Mouse (Mus musculus) inflammation-experienced regulatory T-cells, adult 6 months (primary cell): ENCODE results near the gene Cyp2b10. TPM values are rescaled to one million over a fixed set of nuclear protein-coding genes. Genes with fewer than 3 reads are reported as not detected.
"Not testable (repeated sequence)": the region's sequence is repeated elsewhere in the genome, so short reads cannot be mapped to it uniquely, and the experiment has no call there.

Experiments used
- ATAC-seq: one replicate; pipeline ENCODE4 v1.8.0; 2017
- polyA plus RNA-seq, 3 experiments: library from polyadenylated mRNA; unstranded; fragments of 100-300 nt; shearing (Covaris generic); gene quantifications; one replicate each; pipeline ENCODE4 v1.2.1; 2017

Gene Cyp2b10
- polyA plus RNA-seq, result not detected

- ATAC-seq, result no peak
Observed at GRCm38 (mm10) chr7:25897411-25897810, at the start of gene Cyp2b10. TSS of gene Cyp2b10 (plus strand) at chr7:25897620.

GRCm38 (mm10) chr7:25847722-25848443, 49.5 kb upstream of the Cyp2b10 start:
- ATAC-seq, result peak; percentile 92

GRCm38 (mm10) chr7:25848444-25848812, 49.0 kb upstream of the Cyp2b10 start:
- peak; percentile 32 for ATAC-seq

- peak; percentile 65 for ATAC-seq
Observed at GRCm38 (mm10) chr7:25855082-25855481, 42.3 kb upstream of the Cyp2b10 start.

GRCm38 (mm10) chr7:25859962-25860870, 37.2 kb upstream of the Cyp2b10 start:
- ATAC-seq, result no peak

- no peak for ATAC-seq
Observed at GRCm38 (mm10) chr7:25862365-25862764, 35.1 kb upstream of the Cyp2b10 start.

- ATAC-seq, result no peak
Observed at GRCm38 (mm10) chr7:25863756-25864155, 33.7 kb upstream of the Cyp2b10 start.

GRCm38 (mm10) chr7:25864861-25865260, 32.6 kb upstream of the Cyp2b10 start:
- ATAC-seq, result no peak

- no peak for ATAC-seq
Observed at GRCm38 (mm10) chr7:25869789-25870188, 27.6 kb upstream of the Cyp2b10 start.

GRCm38 (mm10) chr7:25872624-25873023, 24.8 kb upstream of the Cyp2b10 start:
- ATAC-seq, result no peak

- ATAC-seq, result no peak
Observed at GRCm38 (mm10) chr7:25878735-25879134, 18.7 kb upstream of the Cyp2b10 start.

GRCm38 (mm10) chr7:25880721-25881120, 16.7 kb upstream of the Cyp2b10 start:
- ATAC-seq, result not testable (repeated sequence)

- ATAC-seq, result no peak
Observed at GRCm38 (mm10) chr7:25884272-25884671, 13.1 kb upstream of the Cyp2b10 start.

- ATAC-seq, result no peak
Observed at GRCm38 (mm10) chr7:25887758-25888157, 9.7 kb upstream of the Cyp2b10 start.

- ATAC-seq, result no peak
Observed at GRCm38 (mm10) chr7:25893159-25893558, 4.3 kb upstream of the Cyp2b10 start.

- ATAC-seq, result no peak
Observed at GRCm38 (mm10) chr7:25895162-25895561, 2.3 kb upstream of the Cyp2b10 start.

GRCm38 (mm10) chr7:25898064-25898463, 644 bp downstream of the Cyp2b10 start:
- ATAC-seq, result no peak

GRCm38 (mm10) chr7:25902061-25902690, 4.8 kb downstream of the Cyp2b10 start:
- ATAC-seq, result no peak

- no peak for ATAC-seq
Observed at GRCm38 (mm10) chr7:25903156-25903555, 5.7 kb downstream of the Cyp2b10 start.

GRCm38 (mm10) chr7:25904066-25904465, 6.6 kb downstream of the Cyp2b10 start:
- ATAC-seq, result no peak

- ATAC-seq, result no peak
Observed at GRCm38 (mm10) chr7:25904489-25904888, 7.1 kb downstream of the Cyp2b10 start.

GRCm38 (mm10) chr7:25907380-25907779, 10.0 kb downstream of the Cyp2b10 start:
- ATAC-seq, result no peak

- no peak for ATAC-seq
Observed at GRCm38 (mm10) chr7:25910046-25910445, 12.6 kb downstream of the Cyp2b10 start.
